ENCODE assay signal across 7 mouse cellular contexts in genomic region chr19:5809712-5810089, GRCm38 (mm10). TPM values are rescaled to one million over a fixed set of nuclear protein-coding genes. Genes with fewer than 3 reads are reported as not detected.
DNase-seq lines count a peak whose midpoint lies in the region; ATAC-seq and TF ChIP-seq lines count a peak whose summit lies in the region.

No protein-coding gene starts in this region.

- no peak overlapping the region; the same call in 1 of the 2 replicates for H3K4me3 ChIP-seq in midbrain, embryonic 10.5 days
- H3K4me3 ChIP-seq in midbrain, embryonic 11.5 days (ENCODE audit: low read depth, low read length) = no peak overlapping the region
- no peak overlapping the region for H3K4me3 ChIP-seq in forebrain, embryonic 11.5 days (ENCODE audit: low read depth, low read length)
- no peak overlapping the region for H3K4me3 ChIP-seq in limb, embryonic 14.5 days (replicated peaks; ENCODE audit: low read length)

- no peak for TF ChIP-seq POLR2A in limb, embryonic 14.5 days (IDR thresholded peaks at IDR 0.05; ENCODE audit: borderline replicate concordance, extremely low read depth, insufficient read depth, insufficient read length)

- no peak overlapping the region for H3K9ac ChIP-seq in midbrain, embryonic 11.5 days (ENCODE audit: low read length)
- H3K9ac ChIP-seq in forebrain, embryonic 11.5 days (ENCODE audit: low read length) = no peak overlapping the region
- H3K9ac ChIP-seq in limb, embryonic 14.5 days (ENCODE audit: low read depth, low read length, severe bottlenecking) = 0 out of 2 replicates have a peak overlapping the region, but pooled peaks have one; percentile 14

- H3K36me3 ChIP-seq in midbrain, embryonic 10.5 days = no peaks in the 10 kb centered on the region
- H3K36me3 ChIP-seq in midbrain, embryonic 11.5 days (ENCODE audit: control insufficient read depth, insufficient read depth, low read length) = no peaks in the 10 kb centered on the region
- H3K36me3 ChIP-seq in forebrain, embryonic 11.5 days (ENCODE audit: control insufficient read depth, insufficient read depth, low read length) = no peaks in the 10 kb centered on the region
- H3K36me3 ChIP-seq in limb, embryonic 14.5 days (ENCODE audit: control insufficient read depth, insufficient read depth, low read length) = no peaks in the 10 kb centered on the region

- H3K27ac ChIP-seq in midbrain, embryonic 10.5 days (replicated peaks) = peak overlapping the region; percentile 80
- no peak overlapping the region for H3K27ac ChIP-seq in midbrain, embryonic 11.5 days (ENCODE audit: low read depth, low read length)
- peak overlapping the region; percentile 18; the same call in 1 of the 2 replicates for H3K27ac ChIP-seq in forebrain, embryonic 11.5 days (ENCODE audit: low read depth, low read length)
- H3K27ac ChIP-seq in limb, embryonic 14.5 days (replicated peaks; ENCODE audit: low read depth, low read length) = peak overlapping the region; percentile 75

- H3K9me3 ChIP-seq in midbrain, embryonic 10.5 days (replicated peaks) = no peaks in the 10 kb centered on the region
- no peaks in the 10 kb centered on the region for H3K9me3 ChIP-seq in midbrain, embryonic 11.5 days (ENCODE audit: control insufficient read depth, low read length)
- H3K9me3 ChIP-seq in forebrain, embryonic 11.5 days (ENCODE audit: control insufficient read depth, low read length) = no peaks in the 10 kb centered on the region
- H3K9me3 ChIP-seq in limb, embryonic 14.5 days (ENCODE audit: control insufficient read depth, low read length) = no peaks in the 10 kb centered on the region

- 55% methylated on average over 7 of the region's 7 CpGs for WGBS in midbrain, embryonic 10.5 days
- 54% methylated on average over 7 of the region's 7 CpGs for WGBS in midbrain, embryonic 11.5 days
- 47% methylated on average over 7 of the region's 7 CpGs for WGBS in forebrain, embryonic 11.5 days
- WGBS in limb, embryonic 14.5 days = 36% methylated on average over 7 of the region's 7 CpGs

- no peak for ATAC-seq in midbrain, embryonic 11.5 days (ENCODE audit: low FRiP score)
- ATAC-seq in forebrain, embryonic 11.5 days (replicated peaks; ENCODE audit: low FRiP score) = no peak
- no peak for ATAC-seq in limb, embryonic 14.5 days (ENCODE audit: low FRiP score, low read depth)
- no peak for ATAC-seq in inflammation-experienced regulatory T-cells, adult 6 months

- H3K4me2 ChIP-seq in midbrain, embryonic 11.5 days = no peak overlapping the region
- H3K4me2 ChIP-seq in forebrain, embryonic 11.5 days (ENCODE audit: low read depth, low read length, severe bottlenecking) = no peak overlapping the region
- H3K4me2 ChIP-seq in limb, embryonic 14.5 days (replicated peaks; ENCODE audit: low read depth, low read length, severe bottlenecking) = no peak overlapping the region

- H3K4me1 ChIP-seq in midbrain, embryonic 10.5 days = peaks cover 87% of the 10 kb centered on the region
- H3K4me1 ChIP-seq in midbrain, embryonic 11.5 days (ENCODE audit: control insufficient read depth, insufficient read depth, low read length) = peaks cover 34% of the 10 kb centered on the region
- peaks cover 29% of the 10 kb centered on the region for H3K4me1 ChIP-seq in forebrain, embryonic 11.5 days (replicated peaks; ENCODE audit: control insufficient read depth, insufficient read depth, low read length)
- H3K4me1 ChIP-seq in limb, embryonic 14.5 days (ENCODE audit: control insufficient read depth, insufficient read depth, low read length) = peaks cover 61% of the 10 kb centered on the region

- H3K27me3 ChIP-seq in midbrain, embryonic 10.5 days (ENCODE audit: low read depth, poor library complexity, severe bottlenecking) = no peaks in the 10 kb centered on the region
- no peaks in the 10 kb centered on the region for H3K27me3 ChIP-seq in midbrain, embryonic 11.5 days (ENCODE audit: control insufficient read depth, insufficient read depth, low read length)
- no peaks in the 10 kb centered on the region for H3K27me3 ChIP-seq in forebrain, embryonic 11.5 days (ENCODE audit: control insufficient read depth, insufficient read depth, low read length)
- no peaks in the 10 kb centered on the region for H3K27me3 ChIP-seq in limb, embryonic 14.5 days (ENCODE audit: control insufficient read depth, insufficient read depth, low read length)

- DNase-seq in midbrain, embryonic 10.5 days (ENCODE audit: low spot score) = no peak
- DNase-seq in midbrain, embryonic 11.5 days (ENCODE audit: low spot score, missing footprints) = no peak
- no peak for DNase-seq in forebrain, embryonic 11.5 days (ENCODE audit: low spot score)
- DNase-seq in limb, embryonic 14.5 days (ENCODE audit: low spot score) = peak; percentile 13
- peak; percentile 52 for DNase-seq in yolk sac, embryonic 10.5 days (ENCODE audit: low spot score)
- DNase-seq in adrenal gland, adult 2 months = no peak

RNA-seq across cellular contexts. Expression of gene Scyl1, which starts 38.5 kb away (rescaled TPM):
- 68.3 and 71.3 TPM in 2 replicates for polyA plus RNA-seq in midbrain, embryonic 10.5 days (2016; fragmentation: Nextera tagmentation; extraction: Ambion mirVana)
- polyA plus RNA-seq in midbrain, embryonic 11.5 days (2014; fragmentation: Nextera tagmentation; extraction: Ambion mirVana) = 48.2 and 58.6 TPM in 2 replicates
- polyA plus RNA-seq in forebrain, embryonic 11.5 days (2014; fragmentation: Nextera tagmentation; extraction: Ambion mirVana) = 65.2 and 66.3 TPM in 2 replicates
- 152 and 186 TPM in 2 replicates for polyA plus RNA-seq in limb, embryonic 14.5 days (2012; rRNA removed)
- polyA plus RNA-seq in limb, embryonic 14.5 days (2014; fragmentation: Nextera tagmentation; extraction: Ambion mirVana) = 78.4 and 81.1 TPM in 2 replicates
- total RNA-seq in adrenal gland, adult 2 months (2021) = 100 to 1,000 TPM; 106 to 109 TPM
- polyA plus RNA-seq in adrenal gland, adult 2 months (2012; rRNA removed) = 119 and 125 TPM in 2 replicates
- 10 to 100 TPM; 14.2 to 19.5 (median 15.4) TPM for polyA plus RNA-seq in inflammation-experienced regulatory T-cells, adult 6 months (2017; shearing (Covaris generic))

Comparison
In these comparisons a context has a peak if more than half of its experiments do, and no peak if none do; other contexts are left out.
1. DNase-seq: peak in limb, embryonic 14.5 days (single experiment) and yolk sac, embryonic 10.5 days (single experiment); none in midbrain, embryonic 10.5 days (single experiment), midbrain, embryonic 11.5 days (single experiment), forebrain, embryonic 11.5 days (single experiment) and adrenal gland, adult 2 months (single experiment).